Comparison of ENCODE assay signal across 7 mouse cellular contexts in the genomic region with DNA sequence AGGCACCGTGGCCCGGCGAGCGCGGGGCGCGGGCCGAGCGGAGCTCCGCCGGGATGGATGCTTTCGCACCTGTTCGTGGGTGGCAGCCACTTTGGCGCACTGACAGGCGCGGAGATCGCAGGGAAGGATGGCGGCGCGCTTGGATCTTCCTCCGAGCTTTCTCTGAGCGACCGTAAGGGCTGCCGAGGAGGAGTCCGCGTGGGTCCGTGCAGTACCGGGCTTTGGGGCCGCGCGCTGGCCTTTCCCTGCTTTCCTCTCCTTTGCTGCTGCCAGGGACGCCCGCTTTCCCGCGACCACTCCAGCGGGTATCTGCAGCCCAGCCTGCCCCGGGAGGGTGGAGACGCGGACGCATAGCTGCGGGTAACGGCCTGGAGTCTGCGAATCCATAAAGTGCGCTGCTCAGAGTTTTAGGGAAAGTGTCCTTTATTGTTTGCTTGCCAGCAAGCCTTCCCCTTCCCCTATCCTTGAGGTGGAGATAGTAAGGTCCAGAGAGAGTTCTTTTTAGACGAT. TPM values are rescaled to one million over a fixed set of nuclear protein-coding genes. Genes with fewer than 3 reads are reported as not detected.
DNase-seq lines count a peak whose midpoint lies in the region; ATAC-seq and TF ChIP-seq lines count a peak whose summit lies in the region.

No protein-coding gene starts in this region.

- H3K27ac ChIP-seq in left cerebral cortex, adult 2 months = peak overlapping the region; percentile 87
- H3K27ac ChIP-seq in bone marrow, adult 2 months (ENCODE audit: control insufficient read depth, insufficient read depth, low read depth, low read length, poor library complexity) = peak overlapping the region; percentile 74
- H3K27ac ChIP-seq in forebrain, embryonic 13.5 days = peak overlapping the region; percentile 90
- H3K27ac ChIP-seq in liver, embryonic 11.5 days (ENCODE audit: low read depth, low read length) = peak overlapping the region; percentile 6
- H3K27ac ChIP-seq in olfactory bulb, adult 2 months (ENCODE audit: insufficient read depth, low read depth, low read length) = peak overlapping the region; percentile 53

- DNase-seq in left cerebral cortex, adult 2 months (ENCODE audit: extremely low spot score in 1 of 2, low spot score in 2 of 2) = no peak
- no peak for DNase-seq in left cerebral cortex, postnatal 4 days
- peak; percentile 68 for DNase-seq in liver, embryonic 11.5 days (ENCODE audit: low spot score)
- no peak for DNase-seq in c-Kit-positive CD71-positive TER-119-positive erythroid progenitor cells, embryonic 14.5 days (ENCODE audit: low spot score)

- H3K9me3 ChIP-seq in forebrain, embryonic 13.5 days (replicated peaks) = no peaks in the 10 kb centered on the region
- no peaks in the 10 kb centered on the region for H3K9me3 ChIP-seq in liver, embryonic 11.5 days (ENCODE audit: control insufficient read depth, low read length)

- TF ChIP-seq POLR2A in bone marrow, adult 2 months (IDR thresholded peaks at IDR 0.05; ENCODE audit: borderline replicate concordance, control insufficient read depth, low read depth, low read length) = no peak
- TF ChIP-seq POLR2A in olfactory bulb, adult 2 months (IDR thresholded peaks at IDR 0.05; ENCODE audit: insufficient read depth, low read depth, low read length) = no peak

- H3K4me2 ChIP-seq in forebrain, embryonic 13.5 days = peak overlapping the region; percentile 89
- H3K4me2 ChIP-seq in liver, embryonic 11.5 days = peak overlapping the region; percentile 71

- H3K36me3 ChIP-seq in forebrain, embryonic 13.5 days (ENCODE audit: poor library complexity, severe bottlenecking) = no peaks in the 10 kb centered on the region
- H3K36me3 ChIP-seq in liver, embryonic 11.5 days (ENCODE audit: control insufficient read depth, insufficient read depth, low read length) = no peaks in the 10 kb centered on the region

- no peak for TF ChIP-seq CTCF in left cerebral cortex, adult 2 months (IDR thresholded peaks at IDR 0.05)
- TF ChIP-seq CTCF in bone marrow, adult 2 months (IDR thresholded peaks at IDR 0.05; ENCODE audit: control insufficient read depth, insufficient read depth, low read length) = no peak
- no peak for TF ChIP-seq CTCF in olfactory bulb, adult 2 months (IDR thresholded peaks at IDR 0.05; ENCODE audit: insufficient read depth, low read depth, low read length)

- H3K4me3 ChIP-seq in left cerebral cortex, adult 2 months = peak overlapping the region; percentile 81
- peak overlapping the region; percentile 78 for H3K4me3 ChIP-seq in bone marrow, adult 2 months (replicated peaks; ENCODE audit: control insufficient read depth, low read depth, low read length)
- H3K4me3 ChIP-seq in forebrain, embryonic 13.5 days = peak overlapping the region; percentile 91
- H3K4me3 ChIP-seq in liver, embryonic 11.5 days (ENCODE audit: low read depth, low read length) = peak overlapping the region; percentile 92
- peak overlapping the region; percentile 70 for H3K4me3 ChIP-seq in olfactory bulb, adult 2 months (ENCODE audit: insufficient read depth, low read depth, low read length)

- intact Hi-C loops in left cerebral cortex, adult 2 months (cut with DNase I) = loop anchor here (2.0 to 5.0 kb wide), 5 partner anchors 23 to 190 kb away; a partner anchor contains a TSS
- intact Hi-C loops in left cerebral cortex, postnatal 4 days (cut with DNase I) = loop anchor here (5.0 kb wide), 1 partner anchor 110 kb away; no protein-coding TSS in a partner anchor

- peak overlapping the region; percentile 86 for H3K9ac ChIP-seq in forebrain, embryonic 13.5 days
- H3K9ac ChIP-seq in liver, embryonic 11.5 days (ENCODE audit: low read depth, low read length) = peak overlapping the region; percentile 51

- H3K27me3 ChIP-seq in forebrain, embryonic 13.5 days = no peaks in the 10 kb centered on the region
- H3K27me3 ChIP-seq in liver, embryonic 11.5 days (replicated peaks; ENCODE audit: control insufficient read depth, insufficient read depth, low read length) = no peaks in the 10 kb centered on the region

- under 1% methylated on average over 45 of the region's 45 CpGs for WGBS in bone marrow, adult 2 months
- WGBS in forebrain, embryonic 13.5 days = under 1% methylated on average over 44 of the region's 45 CpGs
- WGBS in liver, embryonic 11.5 days = under 1% methylated on average over 45 of the region's 45 CpGs
- WGBS in olfactory bulb, adult 2 months = under 1% methylated on average over 45 of the region's 45 CpGs

- ATAC-seq in forebrain, embryonic 13.5 days = peak; percentile 68
- peak; percentile 45 for ATAC-seq in liver, embryonic 11.5 days (replicated peaks; ENCODE audit: low FRiP score)

- no peaks in the 10 kb centered on the region; the same call in 1 of the 2 replicates for H3K4me1 ChIP-seq in bone marrow, adult 2 months (ENCODE audit: control insufficient read depth, insufficient read depth, low read length)
- peaks cover 25% of the 10 kb centered on the region for H3K4me1 ChIP-seq in forebrain, embryonic 13.5 days
- peaks cover 8% of the 10 kb centered on the region for H3K4me1 ChIP-seq in liver, embryonic 11.5 days (replicated peaks; ENCODE audit: control insufficient read depth, insufficient read depth, low read length)
- H3K4me1 ChIP-seq in olfactory bulb, adult 2 months (ENCODE audit: control insufficient read depth, insufficient read depth, low read length) = 0 out of 2 replicates have a peak, but pooled peaks cover 3% of the 10 kb centered on the region

RNA-seq across cellular contexts. Expression of a gene that starts 0.5 kb away (rescaled TPM):
- 10 to 100 TPM; 60.4 to 62.7 TPM for total RNA-seq in left cerebral cortex, adult 2 months (2021)
- 10 to 100 TPM; 62.7 to 65.3 TPM for total RNA-seq in left cerebral cortex, postnatal 4 days (2021)
- 5.0 and 13.7 TPM in 2 replicates for polyA plus RNA-seq in bone marrow, adult 2 months (2011; ENCODE audit: insufficient read depth, insufficient read length, low replicate concordance, missing spikeins)
- polyA plus RNA-seq in forebrain, embryonic 13.5 days (2015; fragmentation: Nextera tagmentation; extraction: Ambion mirVana) = 60.9 and 61.6 TPM in 2 replicates
- 54.1 and 56.0 TPM in 2 replicates for polyA plus RNA-seq in liver, embryonic 11.5 days (2014; fragmentation: Nextera tagmentation; extraction: Ambion mirVana)
- 644 TPM in 1 of 2 replicates, not detected in the other for polyA plus RNA-seq in olfactory bulb, adult 2 months (2012; ENCODE audit: insufficient read depth, insufficient read length, low replicate concordance, missing spikeins)

Comparison
In these comparisons a context has a peak if more than half of its experiments do, and no peak if none do; other contexts are left out.
1. H3K27ac ChIP-seq: peak in every context shown above with its lines; median percentile 90 in forebrain, embryonic 13.5 days; 87 in left cerebral cortex, adult 2 months; 74 in bone marrow, adult 2 months; 53 in olfactory bulb, adult 2 months; 6 in liver, embryonic 11.5 days.